Mouse (Mus musculus): Measurements from ENCODE around the gene Ly6c1. TPM values are rescaled to one million over a fixed set of nuclear protein-coding genes. Genes with fewer than 3 reads are reported as not detected.
"Not testable (repeated sequence)": the region's sequence is repeated elsewhere in the genome, so short reads cannot be mapped to it uniquely, and the experiment has no call there.

Ly6c1 gene
- total and polyA plus RNA-seq, 2 experiments from 2014 or later, result 22.3 to 22.9 TPM

DNA sequence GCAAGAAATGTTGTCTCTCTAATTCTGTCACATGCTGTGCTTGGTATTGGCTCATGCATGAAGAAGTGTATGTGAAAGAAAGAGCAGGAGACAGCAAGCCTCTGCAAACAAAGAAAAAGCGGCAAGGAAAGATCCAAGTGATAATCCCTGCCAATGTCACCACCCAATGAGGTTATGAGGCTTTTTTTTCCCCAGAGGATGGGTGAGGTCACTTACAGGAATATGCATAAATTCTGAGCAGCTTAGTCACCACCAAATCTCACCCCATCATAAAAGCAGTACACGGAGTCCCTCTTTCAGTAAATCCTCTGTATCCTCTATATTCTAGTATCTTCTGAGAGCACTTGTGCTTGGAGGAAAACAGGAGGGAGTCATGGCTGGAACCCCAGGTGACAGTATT is 1.2 kb upstream of the Ly6c1 start:
- not testable (repeated sequence) for DNase-seq; H3K4me1 ChIP-seq (ENCODE audit: insufficient read depth); H3K27me3 ChIP-seq (ENCODE audit: insufficient read depth, low read length); H3K9ac ChIP-seq; H3K4me2 ChIP-seq (ENCODE audit: low read depth); H3K36me3 ChIP-seq (ENCODE audit: insufficient read depth); H3K9me3 ChIP-seq (ENCODE audit: low read length); H3K27ac ChIP-seq (ENCODE audit: low read depth, low read length); H3K4me3 ChIP-seq (ENCODE audit: low read depth, low read length); ATAC-seq
- 63% methylated on average over 2 of the region's 2 CpGs for WGBS

DNA sequence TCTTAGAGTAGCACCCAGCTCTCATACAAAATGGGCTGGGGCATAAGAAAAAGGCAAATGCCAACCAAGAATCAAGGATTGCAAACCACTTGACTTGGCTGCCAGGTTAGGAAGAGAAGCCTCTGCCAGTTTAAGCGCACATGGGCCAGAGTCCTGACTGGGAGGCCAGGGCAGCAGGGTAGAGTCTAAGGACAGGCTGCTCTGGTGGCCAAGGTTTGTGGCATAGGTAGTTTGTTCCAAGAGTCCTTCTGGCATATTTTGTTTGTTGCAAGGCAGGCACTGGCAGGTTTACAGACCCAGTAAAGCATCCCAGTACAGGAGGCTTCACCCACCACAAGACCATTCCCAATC is 685 bp downstream of the Ly6c1 start:
- not testable (repeated sequence) for H3K4me1 ChIP-seq (ENCODE audit: insufficient read depth); H3K4me3 ChIP-seq (ENCODE audit: low read depth, low read length); H3K27me3 ChIP-seq (ENCODE audit: insufficient read depth, low read length); H3K27ac ChIP-seq (ENCODE audit: low read depth, low read length); H3K4me2 ChIP-seq (ENCODE audit: low read depth); DNase-seq; H3K9ac ChIP-seq; H3K36me3 ChIP-seq (ENCODE audit: insufficient read depth); H3K9me3 ChIP-seq (ENCODE audit: low read length); ATAC-seq
- WGBS, result 94% methylated on average over 1 of the region's 1 CpGs

DNA sequence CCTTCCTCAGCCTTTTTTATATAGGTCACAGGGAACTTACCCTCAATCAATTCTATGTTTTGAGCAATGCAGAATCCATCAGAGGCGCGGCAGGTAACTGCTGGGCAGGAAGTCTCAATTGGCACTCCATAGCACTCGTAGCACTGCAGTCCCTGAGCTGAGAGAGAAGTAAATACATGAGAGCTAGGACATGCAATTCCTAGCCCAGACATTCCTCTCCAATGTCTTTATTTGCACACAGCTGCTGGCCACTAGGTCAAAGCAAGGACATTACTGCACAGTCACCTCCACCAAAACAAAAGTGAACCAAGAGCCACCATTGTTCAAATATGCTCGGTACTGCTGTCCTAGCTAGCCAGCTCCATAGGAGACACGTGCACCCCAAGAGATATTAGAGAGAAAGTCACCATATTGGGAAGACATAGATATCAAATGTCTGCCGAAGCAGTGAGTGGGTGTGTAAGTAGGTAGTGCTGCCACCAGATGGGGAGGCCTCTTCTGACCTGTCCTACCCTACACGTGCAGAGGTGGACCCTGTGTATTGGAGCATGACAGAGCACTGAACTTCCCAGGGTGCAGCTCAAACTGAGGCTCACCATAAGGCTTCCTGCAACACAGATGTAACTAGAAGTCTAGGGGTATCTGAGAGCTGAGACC is 1.2 kb downstream of the Ly6c1 start:
- 80% methylated on average over 5 of the region's 7 CpGs for WGBS
- H3K27ac ChIP-seq (ENCODE audit: low read depth, low read length); H3K36me3 ChIP-seq (ENCODE audit: insufficient read depth); H3K27me3 ChIP-seq (ENCODE audit: insufficient read depth, low read length); H3K4me1 ChIP-seq (ENCODE audit: insufficient read depth); ATAC-seq; H3K4me2 ChIP-seq (ENCODE audit: low read depth); DNase-seq; H3K9ac ChIP-seq; H3K9me3 ChIP-seq (ENCODE audit: low read length); H3K4me3 ChIP-seq (ENCODE audit: low read depth, low read length): not testable (repeated sequence)

DNA sequence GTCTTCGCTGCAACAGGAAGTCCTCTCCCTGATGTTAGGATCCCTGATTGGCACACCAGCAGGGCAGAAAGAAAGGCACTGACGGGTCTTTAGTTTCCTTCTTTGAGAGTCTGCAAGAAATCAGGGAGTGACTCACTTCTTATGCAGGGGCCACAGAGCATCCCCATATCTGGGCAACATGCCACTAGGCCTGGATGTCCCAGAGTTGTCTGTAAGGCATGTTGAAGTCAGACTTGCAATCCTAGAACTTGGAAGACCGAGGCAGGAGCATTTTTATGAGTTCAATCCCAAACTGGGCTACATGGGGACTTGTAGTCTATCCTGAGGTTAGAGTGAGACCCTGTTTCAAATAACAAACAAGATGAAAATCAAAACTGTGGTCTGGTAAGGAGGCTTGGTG is 3.1 kb downstream of the Ly6c1 start:
- H3K27me3 ChIP-seq (ENCODE audit: insufficient read depth, low read length); H3K9ac ChIP-seq; ATAC-seq; H3K4me2 ChIP-seq (ENCODE audit: low read depth); H3K27ac ChIP-seq (ENCODE audit: low read depth, low read length); H3K4me3 ChIP-seq (ENCODE audit: low read depth, low read length); H3K36me3 ChIP-seq (ENCODE audit: insufficient read depth); H3K4me1 ChIP-seq (ENCODE audit: insufficient read depth); DNase-seq; H3K9me3 ChIP-seq (ENCODE audit: low read length): not testable (repeated sequence)
- 80% methylated on average over 3 of the region's 3 CpGs for WGBS

GRCm38 (mm10) chr15:75021020-75021759 is 27.4 kb downstream of the Ly6c1 start:
- not testable (repeated sequence) for H3K4me1 ChIP-seq (ENCODE audit: insufficient read depth); DNase-seq; H3K4me2 ChIP-seq (ENCODE audit: low read depth); H3K27me3 ChIP-seq (ENCODE audit: insufficient read depth, low read length); ATAC-seq; H3K4me3 ChIP-seq (ENCODE audit: low read depth, low read length); H3K9me3 ChIP-seq (ENCODE audit: low read length); H3K27ac ChIP-seq (ENCODE audit: low read depth, low read length); H3K9ac ChIP-seq; H3K36me3 ChIP-seq (ENCODE audit: insufficient read depth)
- 78% methylated on average over 6 of the region's 10 CpGs for WGBS

GRCm38 (mm10) chr15:75019446-75019845 is 29.2 kb downstream of the Ly6c1 start:
- not testable (repeated sequence) for H3K4me2 ChIP-seq (ENCODE audit: low read depth); H3K27ac ChIP-seq (ENCODE audit: low read depth, low read length); H3K36me3 ChIP-seq (ENCODE audit: insufficient read depth); ATAC-seq; H3K4me1 ChIP-seq (ENCODE audit: insufficient read depth); H3K9me3 ChIP-seq (ENCODE audit: low read length); H3K4me3 ChIP-seq (ENCODE audit: low read depth, low read length); H3K9ac ChIP-seq; H3K27me3 ChIP-seq (ENCODE audit: insufficient read depth, low read length)
- peak; percentile 77 for TF ChIP-seq CTCF (IDR thresholded peaks at IDR 0.05; ENCODE audit: low read depth)
- WGBS, result 47% methylated on average over 2 of the region's 2 CpGs
- peak; percentile 37 for DNase-seq

Other genes starting within 250 kb of the Ly6c1 start
- not detected in 2 replicates for gene Gml2, start 229.8 kb downstream of the Ly6c1 start, total RNA-seq (2014; rRNA removed)
- gene Gml2, start 229.8 kb downstream of the Ly6c1 start, polyA plus RNA-seq (2015; fragmentation: Nextera tagmentation; extraction: Ambion mirVana), result not detected in 2 replicates
- not detected in 2 replicates for gene 2010109I03Rik, start 151.8 kb downstream of the Ly6c1 start, total RNA-seq (2014; rRNA removed)
- gene 2010109I03Rik, start 151.8 kb downstream of the Ly6c1 start, polyA plus RNA-seq (2015; fragmentation: Nextera tagmentation; extraction: Ambion mirVana), result 0.07 TPM in 1 of 2 replicates, not detected in the other
- not detected in 2 replicates for gene Ly6i, start 65.4 kb downstream of the Ly6c1 start, total RNA-seq (2014; rRNA removed)
- gene Ly6i, start 65.4 kb downstream of the Ly6c1 start, polyA plus RNA-seq (2015; fragmentation: Nextera tagmentation; extraction: Ambion mirVana), result 0.18 TPM in 1 of 2 replicates, not detected in the other
- 6.2 and 12.9 TPM in 2 replicates for gene Ly6a, start 50.8 kb downstream of the Ly6c1 start, total RNA-seq (2014; rRNA removed)
- 7.2 and 8.3 TPM in 2 replicates for gene Ly6a, start 50.8 kb downstream of the Ly6c1 start, polyA plus RNA-seq (2015; fragmentation: Nextera tagmentation; extraction: Ambion mirVana)
- gene Ly6c2, start 63.1 kb upstream of the Ly6c1 start, total RNA-seq (2014; rRNA removed), result 0.38 TPM in 1 of 2 replicates, not detected in the other
- 0.40 and 0.62 TPM in 2 replicates for gene Ly6c2, start 63.1 kb upstream of the Ly6c1 start, polyA plus RNA-seq (2015; fragmentation: Nextera tagmentation; extraction: Ambion mirVana)
- not detected in 2 replicates for gene Ly6g, start 106.4 kb upstream of the Ly6c1 start, total RNA-seq (2014; rRNA removed)
- gene Ly6g, start 106.4 kb upstream of the Ly6c1 start, polyA plus RNA-seq (2015; fragmentation: Nextera tagmentation; extraction: Ambion mirVana), result not detected in 2 replicates
- gene BC025446, start 167.5 kb upstream of the Ly6c1 start, total RNA-seq (2014; rRNA removed), result not detected in 2 replicates
- not detected in 2 replicates for gene BC025446, start 167.5 kb upstream of the Ly6c1 start, polyA plus RNA-seq (2015; fragmentation: Nextera tagmentation; extraction: Ambion mirVana)
- not detected in 2 replicates for gene Ly6f, start 219.6 kb upstream of the Ly6c1 start, total RNA-seq (2014; rRNA removed)
- gene Ly6f, start 219.6 kb upstream of the Ly6c1 start, polyA plus RNA-seq (2015; fragmentation: Nextera tagmentation; extraction: Ambion mirVana), result not detected in 2 replicates